Mouse (Mus musculus): ENCODE results near the gene Islr2. TPM values are rescaled to one million over a fixed set of nuclear protein-coding genes. Genes with fewer than 3 reads are reported as not detected.
A peak's percentile ranks its signal among the peaks of the same experiment; 100 is the strongest.

The Islr2 gene
- polyA plus RNA-seq, 1 experiment from 2014 or later = 19.6 TPM

DNA sequence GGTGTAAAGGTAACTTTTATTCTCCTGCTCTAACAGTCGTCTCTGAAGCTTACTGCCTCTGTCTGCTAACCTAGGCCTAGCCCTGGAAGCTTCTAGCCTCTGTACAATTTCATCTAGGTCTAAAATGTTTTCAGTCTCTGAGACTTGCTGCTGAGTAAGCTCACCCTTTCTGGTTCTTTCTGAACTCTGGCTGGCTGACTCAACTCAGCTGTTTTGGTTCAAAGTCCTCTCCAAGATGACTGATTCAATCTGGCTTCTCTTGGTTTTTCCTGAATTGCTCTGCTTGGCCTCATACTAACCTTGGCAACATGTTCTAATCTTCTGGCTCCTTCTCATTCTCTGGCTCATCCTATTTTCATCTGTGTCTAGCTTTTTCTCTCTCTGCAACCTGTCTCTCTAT, 38.3 kb downstream of the Islr2 start:
- Histone ChIP-seq H3K4me2 (no peak overlapping the region), H3K36me3 (ENCODE audit: control insufficient read depth, insufficient read depth, low read length) (no peaks in the 10 kb centered on the region), H3K27me3 (ENCODE audit: control insufficient read depth, insufficient read depth, low read length) (0 out of 2 replicates have a peak, but pooled peaks cover under 1% of the 10 kb centered on the region), H3K27ac (ENCODE audit: low read depth, low read length) (no peak overlapping the region), H3K9ac (ENCODE audit: low read length) (no peak overlapping the region), H3K4me1 (ENCODE audit: control insufficient read depth, insufficient read depth, low read length) (peaks cover 7% of the 10 kb centered on the region; the same call in 1 of the 2 replicates), H3K9me3 (ENCODE audit: control insufficient read depth, low read length) (no peaks in the 10 kb centered on the region), H3K4me3 (ENCODE audit: low read depth, low read length) (no peak overlapping the region)
- ATAC-seq (ENCODE audit: low FRiP score) (no peak), DNase-seq (ENCODE audit: low spot score, missing footprints) (peak; percentile 59)
- WGBS = 74% methylated on average over 1 of the region's 1 CpGs

DNA sequence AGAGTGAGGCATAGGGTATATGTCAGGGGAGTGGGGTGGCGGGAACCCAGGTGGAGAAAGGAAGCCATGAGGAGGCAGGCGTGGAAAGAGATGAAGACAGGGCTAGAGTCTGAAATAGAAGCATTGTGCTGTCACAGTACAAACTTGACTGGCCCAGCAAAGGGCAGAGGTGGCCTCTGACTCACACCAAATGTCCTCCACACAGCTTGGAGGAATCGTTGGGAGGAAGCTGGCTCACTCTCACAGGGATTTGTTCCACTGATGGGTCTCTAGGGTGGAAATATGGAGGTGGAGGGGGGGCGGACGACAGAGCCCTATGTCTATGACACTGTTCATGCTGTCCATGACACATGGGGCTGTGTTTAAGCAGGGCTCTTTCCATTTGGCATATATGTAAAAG, 41.0 kb downstream of the Islr2 start:
- peaks cover 6% of the 10 kb centered on the region for H3K4me1 ChIP-seq (ENCODE audit: control insufficient read depth, insufficient read depth, low read length)
- H3K27me3 ChIP-seq (ENCODE audit: control insufficient read depth, insufficient read depth, low read length) = 0 out of 2 replicates have a peak, but pooled peaks cover 3% of the 10 kb centered on the region
- H3K9ac ChIP-seq (ENCODE audit: low read length) = no peak overlapping the region
- no peaks in the 10 kb centered on the region for H3K36me3 ChIP-seq (ENCODE audit: control insufficient read depth, insufficient read depth, low read length)
- no peak overlapping the region for H3K27ac ChIP-seq (ENCODE audit: low read depth, low read length)
- DNase-seq (ENCODE audit: low spot score, missing footprints) = no peak
- whole genome bisulfite sequencing = 86% methylated on average over 5 of the region's 5 CpGs
- no peak overlapping the region for H3K4me2 ChIP-seq
- H3K4me3 ChIP-seq (ENCODE audit: low read depth, low read length) = no peak overlapping the region
- ATAC-seq (ENCODE audit: low FRiP score) = no peak
- no peaks in the 10 kb centered on the region for H3K9me3 ChIP-seq (ENCODE audit: control insufficient read depth, low read length)

DNA sequence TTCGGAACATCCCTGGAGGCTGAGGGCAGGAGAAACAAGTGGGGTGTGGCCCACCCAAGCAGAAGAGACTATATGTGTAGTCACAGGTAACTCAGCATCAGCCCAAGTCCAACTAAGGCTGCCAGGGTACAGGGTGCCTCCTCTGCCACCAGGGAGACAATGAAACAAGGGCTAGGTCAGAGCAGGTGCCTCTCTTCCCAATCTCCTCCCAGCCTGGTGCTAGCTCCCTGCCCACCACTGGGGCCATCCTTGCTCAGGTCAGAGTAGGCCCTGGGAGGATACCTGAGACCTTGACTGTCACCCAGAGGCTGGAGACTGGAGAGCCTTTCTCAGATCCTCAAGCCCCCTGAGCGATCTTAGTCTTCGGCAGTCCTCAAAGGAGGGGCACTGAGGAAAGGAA, 41.9 kb downstream of the Islr2 start:
- ATAC-seq (ENCODE audit: low FRiP score) = no peak

DNA sequence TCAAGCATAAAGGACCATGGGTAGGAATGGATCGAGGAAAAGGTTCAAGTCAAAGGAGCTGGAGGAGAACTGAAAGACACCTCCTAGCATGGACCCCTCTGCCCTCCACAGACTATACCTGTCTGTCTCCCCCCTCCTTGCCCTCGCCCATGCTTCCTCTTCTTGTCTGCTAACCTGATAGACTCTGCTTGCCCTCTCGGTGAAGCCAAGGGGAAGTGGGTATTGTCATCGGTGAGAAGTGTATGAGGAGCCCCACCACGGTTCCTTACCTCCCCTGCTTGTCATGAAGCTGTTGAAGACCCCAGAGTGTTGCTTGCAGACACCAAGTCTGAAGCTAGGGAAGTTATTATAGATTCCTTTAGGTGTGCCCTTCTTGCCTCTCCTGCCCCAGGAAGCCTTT, 43.8 kb downstream of the Islr2 start:
- 84% methylated on average over 5 of the region's 5 CpGs for WGBS
- DNase-seq (ENCODE audit: low spot score, missing footprints) = no peak
- no peaks in the 10 kb centered on the region for H3K36me3 ChIP-seq (ENCODE audit: control insufficient read depth, insufficient read depth, low read length)
- 0 out of 2 replicates have a peak, but pooled peaks cover 3% of the 10 kb centered on the region for H3K27me3 ChIP-seq (ENCODE audit: control insufficient read depth, insufficient read depth, low read length)
- H3K27ac ChIP-seq (ENCODE audit: low read depth, low read length) = no peak overlapping the region
- no peak overlapping the region for H3K9ac ChIP-seq (ENCODE audit: low read length)
- no peak for ATAC-seq (ENCODE audit: low FRiP score)
- peaks cover 9% of the 10 kb centered on the region for H3K4me1 ChIP-seq (ENCODE audit: control insufficient read depth, insufficient read depth, low read length)
- no peak overlapping the region for H3K4me3 ChIP-seq (ENCODE audit: low read depth, low read length)
- H3K4me2 ChIP-seq = no peak overlapping the region
- no peaks in the 10 kb centered on the region for H3K9me3 ChIP-seq (ENCODE audit: control insufficient read depth, low read length)

More for the DNA sequence above, 41.9 kb downstream of the Islr2 start:
- H3K27ac ChIP-seq (ENCODE audit: low read depth, low read length) = no peak overlapping the region
- 0 out of 2 replicates have a peak, but pooled peaks cover 3% of the 10 kb centered on the region for H3K27me3 ChIP-seq (ENCODE audit: control insufficient read depth, insufficient read depth, low read length)
- H3K4me2 ChIP-seq = no peak overlapping the region
- no peaks in the 10 kb centered on the region for H3K9me3 ChIP-seq (ENCODE audit: control insufficient read depth, low read length)
- no peaks in the 10 kb centered on the region for H3K36me3 ChIP-seq (ENCODE audit: control insufficient read depth, insufficient read depth, low read length)
- no peak overlapping the region for H3K4me3 ChIP-seq (ENCODE audit: low read depth, low read length)
- H3K9ac ChIP-seq (ENCODE audit: low read length) = no peak overlapping the region
- no peak for DNase-seq (ENCODE audit: low spot score, missing footprints)
- WGBS = 94% methylated on average over 3 of the region's 3 CpGs
- H3K4me1 ChIP-seq (ENCODE audit: control insufficient read depth, insufficient read depth, low read length) = peaks cover 9% of the 10 kb centered on the region

DNA sequence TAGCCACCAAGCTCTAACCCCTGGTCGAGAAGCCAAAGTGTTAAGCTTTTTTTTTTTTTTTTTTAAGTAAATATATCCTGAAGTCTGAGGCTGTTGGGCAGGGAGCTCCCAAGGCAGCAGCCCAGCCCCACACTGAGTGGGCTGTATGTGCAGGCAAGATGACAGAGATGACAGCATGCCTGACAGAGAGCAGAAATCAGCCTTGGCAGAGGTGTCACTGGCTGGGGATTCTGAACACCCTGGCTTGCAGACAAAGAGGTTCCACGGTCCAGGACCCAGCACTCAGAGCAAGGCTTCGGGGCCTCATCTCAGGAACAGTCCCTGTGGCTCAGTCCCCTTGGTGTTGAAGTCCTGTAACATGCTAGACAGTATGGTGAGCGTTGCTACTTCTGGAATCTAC, 44.3 kb downstream of the Islr2 start:
- Histone ChIP-seq H3K27ac (ENCODE audit: low read depth, low read length) (no peak overlapping the region), H3K9ac (ENCODE audit: low read length) (no peak overlapping the region), H3K4me1 (ENCODE audit: control insufficient read depth, insufficient read depth, low read length) (peaks cover 9% of the 10 kb centered on the region), H3K9me3 (ENCODE audit: control insufficient read depth, low read length) (no peaks in the 10 kb centered on the region), H3K4me2 (no peak overlapping the region), H3K27me3 (ENCODE audit: control insufficient read depth, insufficient read depth, low read length) (0 out of 2 replicates have a peak, but pooled peaks cover 3% of the 10 kb centered on the region), H3K4me3 (ENCODE audit: low read depth, low read length) (no peak overlapping the region), H3K36me3 (ENCODE audit: control insufficient read depth, insufficient read depth, low read length) (no peaks in the 10 kb centered on the region)
- 73% methylated on average over 4 of the region's 4 CpGs for WGBS
- no peak for DNase-seq (ENCODE audit: low spot score, missing footprints)
- ATAC-seq (ENCODE audit: low FRiP score) = no peak

DNA sequence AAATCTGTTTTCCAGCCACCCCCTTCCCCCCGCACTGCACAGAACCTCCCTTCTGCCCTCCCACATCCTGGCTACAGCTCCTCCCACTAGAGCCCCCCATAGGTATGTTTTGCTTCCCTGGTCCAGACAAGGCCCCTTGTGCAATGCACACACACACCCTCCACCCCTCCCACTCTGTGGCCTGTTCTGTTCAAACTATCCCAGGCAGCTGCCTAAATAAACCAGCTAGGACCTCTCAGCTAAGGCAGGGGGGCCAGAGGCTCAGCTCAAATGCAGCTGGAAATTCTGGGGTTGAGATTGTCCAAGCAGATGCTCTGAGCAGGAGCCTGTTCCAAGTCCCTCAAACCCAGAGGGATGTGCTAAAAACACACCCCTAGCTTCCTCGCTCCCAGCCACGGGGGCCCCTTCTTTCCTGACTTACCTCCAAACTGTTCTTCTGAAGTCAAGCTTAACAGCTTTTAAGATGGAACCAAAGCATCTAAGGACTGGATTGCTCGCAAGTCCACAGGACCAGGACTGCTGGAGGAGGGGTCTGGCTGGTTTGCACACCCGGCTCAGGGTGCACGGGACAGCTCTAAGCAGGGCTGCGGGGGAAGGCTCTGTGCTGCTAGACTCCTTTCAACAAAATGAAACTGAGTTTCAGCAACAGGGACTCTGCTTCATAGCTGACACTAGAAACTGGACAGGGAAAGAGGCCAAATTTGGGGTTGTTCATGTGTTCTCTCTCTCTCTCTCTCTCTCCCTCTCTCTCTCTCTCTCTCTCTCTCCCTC, 45.4 kb downstream of the Islr2 start:
- H3K9ac ChIP-seq (ENCODE audit: low read length) = peak overlapping the region; percentile 20; the same call in 1 of the 2 replicates
- H3K27me3 ChIP-seq (ENCODE audit: control insufficient read depth, insufficient read depth, low read length) = 0 out of 2 replicates have a peak, but pooled peaks cover 3% of the 10 kb centered on the region
- ATAC-seq (ENCODE audit: low FRiP score) = no peak
- WGBS = 43% methylated on average over 7 of the region's 7 CpGs
- H3K9me3 ChIP-seq (ENCODE audit: control insufficient read depth, low read length) = no peaks in the 10 kb centered on the region
- H3K4me2 ChIP-seq = no peak overlapping the region
- H3K36me3 ChIP-seq (ENCODE audit: control insufficient read depth, insufficient read depth, low read length) = no peaks in the 10 kb centered on the region
- no peak for DNase-seq (ENCODE audit: low spot score, missing footprints)
- peaks cover 9% of the 10 kb centered on the region for H3K4me1 ChIP-seq (ENCODE audit: control insufficient read depth, insufficient read depth, low read length)
- no peak overlapping the region for H3K4me3 ChIP-seq (ENCODE audit: low read depth, low read length)
- H3K27ac ChIP-seq (ENCODE audit: low read depth, low read length) = peak overlapping the region; percentile 14; the same call in 1 of the 2 replicates

DNA sequence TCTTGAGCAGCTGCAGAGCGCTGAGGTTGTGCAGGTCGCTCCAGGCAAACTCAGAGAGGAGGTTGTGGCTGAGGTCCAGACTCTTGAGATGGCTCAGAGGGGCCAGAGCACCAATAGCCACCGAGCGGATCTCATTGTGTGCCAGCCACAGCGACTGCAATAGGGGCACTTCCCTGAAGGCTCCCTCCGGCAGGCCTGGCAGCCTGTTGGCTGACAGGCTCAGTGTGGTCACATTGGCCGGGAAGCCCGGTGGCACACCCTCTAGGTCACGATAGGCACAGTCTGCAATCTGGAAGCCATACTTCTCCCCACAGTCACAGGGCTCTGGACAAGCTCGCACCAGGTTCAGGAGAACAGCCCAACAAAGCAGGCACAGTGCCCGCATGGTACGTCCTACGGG, 46.3 kb downstream of the Islr2 start:
- Histone ChIP-seq H3K36me3 (ENCODE audit: control insufficient read depth, insufficient read depth, low read length) (no peaks in the 10 kb centered on the region), H3K27me3 (ENCODE audit: control insufficient read depth, insufficient read depth, low read length) (0 out of 2 replicates have a peak, but pooled peaks cover 3% of the 10 kb centered on the region), H3K4me2 (no peak overlapping the region), H3K4me1 (ENCODE audit: control insufficient read depth, insufficient read depth, low read length) (peaks cover 9% of the 10 kb centered on the region), H3K9ac (ENCODE audit: low read length) (no peak overlapping the region), H3K4me3 (ENCODE audit: low read depth, low read length) (no peak overlapping the region), H3K9me3 (ENCODE audit: control insufficient read depth, low read length) (no peaks in the 10 kb centered on the region), H3K27ac (ENCODE audit: low read depth, low read length) (no peak overlapping the region)
- DNase-seq (ENCODE audit: low spot score, missing footprints) (no peak), ATAC-seq (ENCODE audit: low FRiP score) (no peak)
- 81% methylated on average over 13 of the region's 13 CpGs for WGBS

DNA sequence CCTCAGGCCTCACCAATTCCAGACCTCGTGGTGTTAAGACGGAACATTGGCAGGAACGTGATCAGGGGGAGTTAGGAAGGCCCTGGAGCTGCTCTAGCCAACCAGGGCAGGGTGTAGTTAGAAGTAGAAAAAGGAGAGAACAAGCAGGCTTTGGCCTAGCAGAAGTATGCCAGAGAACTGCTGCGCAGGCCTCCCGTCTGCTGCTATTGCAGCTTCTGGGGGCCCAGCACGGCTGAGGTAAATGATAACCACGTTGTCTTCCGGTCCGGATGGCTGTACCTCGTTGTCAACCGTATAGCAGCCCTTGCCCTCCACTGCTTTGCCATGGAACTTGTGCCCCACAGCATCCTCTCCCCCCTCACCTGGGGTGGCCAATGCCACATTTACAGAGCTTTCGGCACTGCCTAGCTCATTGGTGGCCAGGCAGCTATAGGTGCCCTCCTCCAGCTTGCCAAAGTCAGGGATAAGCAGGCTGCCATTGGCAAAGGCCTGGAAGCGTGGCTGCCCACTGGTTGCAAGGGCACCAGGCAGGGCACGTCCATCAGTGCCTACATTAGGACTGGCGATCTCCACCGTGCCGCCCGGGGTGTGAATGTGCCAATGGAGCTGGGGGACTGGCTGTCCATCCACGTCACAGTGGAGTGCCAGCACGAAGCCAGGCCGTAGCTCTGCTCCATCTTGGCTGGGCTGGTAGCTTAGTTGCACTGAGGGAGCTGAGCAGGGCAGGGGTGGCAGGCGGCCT, 47.1 kb downstream of the Islr2 start:
- H3K4me1 ChIP-seq (ENCODE audit: control insufficient read depth, insufficient read depth, low read length) = peaks cover 9% of the 10 kb centered on the region
- 92% methylated on average over 22 of the region's 22 CpGs for WGBS
- no peaks in the 10 kb centered on the region for H3K9me3 ChIP-seq (ENCODE audit: control insufficient read depth, low read length)
- no peaks in the 10 kb centered on the region for H3K36me3 ChIP-seq (ENCODE audit: control insufficient read depth, insufficient read depth, low read length)
- H3K4me3 ChIP-seq (ENCODE audit: low read depth, low read length) = no peak overlapping the region
- no peak overlapping the region for H3K27ac ChIP-seq (ENCODE audit: low read depth, low read length)
- ATAC-seq (ENCODE audit: low FRiP score) (no peak), DNase-seq (ENCODE audit: low spot score, missing footprints) (no peak)
- H3K27me3 ChIP-seq (ENCODE audit: control insufficient read depth, insufficient read depth, low read length) = 0 out of 2 replicates have a peak, but pooled peaks cover 3% of the 10 kb centered on the region
- no peak overlapping the region for H3K4me2 ChIP-seq
- H3K9ac ChIP-seq (ENCODE audit: low read length) = no peak overlapping the region

DNA sequence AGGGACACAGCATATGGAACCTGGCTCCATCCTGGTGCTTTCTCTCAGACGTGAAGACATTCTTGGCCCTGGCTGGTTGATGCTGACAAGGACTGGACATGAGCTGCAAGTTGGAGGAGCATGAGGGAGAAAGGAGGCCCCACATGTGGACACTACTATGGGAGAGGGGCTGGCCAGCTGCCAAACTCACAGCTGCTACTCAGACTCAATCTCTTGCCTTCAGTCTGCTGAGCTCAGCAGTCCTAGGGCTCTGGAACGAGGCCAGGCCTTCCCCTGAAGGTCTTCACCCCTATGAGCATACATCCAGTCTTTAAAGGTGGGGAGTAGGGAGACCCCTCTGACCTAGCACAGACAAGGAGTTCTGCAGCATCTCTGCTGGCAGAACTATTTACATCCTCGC, 48.8 kb downstream of the Islr2 start:
- Histone ChIP-seq H3K27me3 (ENCODE audit: control insufficient read depth, insufficient read depth, low read length) (no peaks in the 10 kb centered on the region), H3K36me3 (ENCODE audit: control insufficient read depth, insufficient read depth, low read length) (no peaks in the 10 kb centered on the region), H3K4me1 (ENCODE audit: control insufficient read depth, insufficient read depth, low read length) (peaks cover 9% of the 10 kb centered on the region), H3K4me3 (ENCODE audit: low read depth, low read length) (no peak overlapping the region), H3K9me3 (ENCODE audit: control insufficient read depth, low read length) (no peaks in the 10 kb centered on the region), H3K4me2 (no peak overlapping the region), H3K27ac (ENCODE audit: low read depth, low read length) (no peak overlapping the region), H3K9ac (ENCODE audit: low read length) (no peak overlapping the region)
- no peak for ATAC-seq (ENCODE audit: low FRiP score)
- 67% methylated on average over 3 of the region's 3 CpGs for WGBS
- DNase-seq (ENCODE audit: low spot score, missing footprints) = no peak

Data from midbrain, embryonic 11.5 days (tissue).